Mouse (Mus musculus) kidney, postnatal 0 days (tissue): ENCODE measurements at regions not wholly inside any gene's neighbourhood (a gene's known extent, or its start where the extent isn't known, plus 50 kb on each side); places are given as distances from the start of the nearest gene placed in this dataset.

Source experiments
- ATAC-seq: fragments of 200-750 bp; cut with Nextera tagmentation; replicated peaks from 2 replicates; pipeline ENCODE4 v1.8.0; 2017; ENCODE audit warnings: low read depth, moderate number of reproducible peaks, moderate TSS enrichment, moderate library complexity; ENCODE audit not compliant: low FRiP score
- DNase-seq: peaks from one replicate; pipeline ENCODE4 v3.0.0-alpha.2; 2016; ENCODE audit warnings: low spot score
- H3K27ac ChIP-seq: fragments of 300-500 bp; sonication (generic); 2 replicates; pipeline ENCODE4 v1.5.1; 2014; ENCODE audit warnings: mild to moderate bottlenecking
- H3K27me3 ChIP-seq: fragments of 300-500 bp; sonication (generic); 2 replicates; pipeline ENCODE4 v1.6.1; 2014; ENCODE audit warnings: low read length, mixed read lengths; ENCODE audit not compliant: insufficient read depth
- H3K36me3 ChIP-seq: fragments of 300-500 bp; sonication (generic); 2 replicates; pipeline ENCODE4 v1.6.1; 2014; ENCODE audit warnings: low read length, mixed read lengths; ENCODE audit not compliant: insufficient read depth
- H3K4me1 ChIP-seq: fragments of 300-500 bp; sonication (generic); replicated peaks from 2 replicates; pipeline ENCODE4 v1.6.1; 2014; ENCODE audit warnings: antibody characterized with exemption, low read length, mixed read lengths; ENCODE audit not compliant: insufficient read depth
- H3K4me2 ChIP-seq: fragments of 300-500 bp; sonication (generic); 2 replicates; pipeline ENCODE4 v1.6.1; 2014; ENCODE audit warnings: mild to moderate bottlenecking, low read length, moderate library complexity, mixed read lengths
- H3K4me3 ChIP-seq: fragments of 300-500 bp; sonication (generic); replicated peaks from 2 replicates; pipeline ENCODE4 v1.5.1; 2014; ENCODE audit warnings: low read depth, low read length
- H3K9ac ChIP-seq: fragments of 300-500 bp; sonication (generic); 2 replicates; pipeline ENCODE4 v1.6.1; 2014; ENCODE audit warnings: low read depth, low read length
- H3K9me3 ChIP-seq: fragments of 300-500 bp; sonication (generic); replicated peaks from 2 replicates; pipeline ENCODE4 v1.6.1; 2016; ENCODE audit warnings: low read length, inconsistent platforms, mixed read lengths
- CTCF ChIP-seq: IDR thresholded peaks from 2 replicates; pipeline ENCODE4 v1.5.1; 2016; ENCODE audit warnings: antibody characterized with exemption, low read depth, mild to moderate bottlenecking, moderate library complexity
- WGBS: fragments of 180-500 bp; shearing (Covaris S2); extraction: QIAGEN DNeasy Blood & Tissue Kit; methylation state at CpG from one replicate; pipeline ENCODE4 v1.1.7; 2014; 5-methylcytosine and 5-hydroxymethylcytosine counted together

- Histone ChIP-seq H3K4me1 (no peaks in the 10 kb centered on the region), H3K27me3 (no peaks in the 10 kb centered on the region), H3K27ac (no peak overlapping the region), H3K9ac (no peak overlapping the region), H3K4me2 (no peak overlapping the region), H3K9me3 (no peaks in the 10 kb centered on the region), H3K4me3 (no peak overlapping the region), H3K36me3 (no peaks in the 10 kb centered on the region)
- no peak for TF ChIP-seq CTCF
- DNase-seq (no peak), ATAC-seq (no peak)
- 38% methylated on average over 4 of the region's 4 CpGs for WGBS
Observed at GRCm38 (mm10) chr4:31660896-31661295, 303.0 kb upstream of the Map3k7 start.

DNA sequence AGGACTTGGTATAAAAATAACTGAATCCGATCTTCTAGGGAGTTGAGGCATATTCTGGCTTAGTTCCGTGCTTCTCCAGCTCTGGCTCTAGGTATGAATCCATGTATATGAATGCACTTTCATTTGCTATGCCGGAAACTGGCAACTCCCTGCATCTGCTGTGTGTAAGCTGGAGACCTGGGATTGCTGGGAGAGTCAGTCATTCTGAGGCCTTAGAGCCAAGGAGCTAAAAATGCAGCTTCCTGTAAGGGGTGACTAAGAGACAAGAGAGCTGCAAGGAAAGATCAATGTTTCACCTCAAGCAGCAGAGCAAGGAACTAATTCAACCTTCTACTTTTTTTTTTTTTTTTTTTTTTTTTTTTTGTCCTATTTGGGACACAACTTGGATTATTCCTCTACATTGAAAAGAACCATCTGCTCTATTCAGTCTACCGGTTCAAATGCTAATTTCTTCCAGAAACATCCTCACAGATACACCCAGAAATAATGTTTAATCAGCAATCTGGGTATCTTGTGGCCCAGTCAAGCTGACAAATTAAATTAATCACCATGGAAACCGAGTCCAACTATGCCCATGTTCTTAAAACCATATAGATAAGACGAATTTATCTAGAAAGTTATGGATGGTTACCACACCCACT is 292.2 kb upstream of the Map3k7 start:
- DNase-seq (no peak), ATAC-seq (no peak)
- Histone ChIP-seq H3K9ac (no peak overlapping the region), H3K4me3 (no peak overlapping the region), H3K9me3 (no peaks in the 10 kb centered on the region), H3K4me1 (no peaks in the 10 kb centered on the region), H3K36me3 (no peaks in the 10 kb centered on the region), H3K27ac (no peak overlapping the region), H3K4me2 (no peak overlapping the region), H3K27me3 (no peaks in the 10 kb centered on the region)
- TF ChIP-seq CTCF: no peak
- WGBS: 79% methylated on average over 6 of the region's 6 CpGs

- Histone ChIP-seq H3K4me1 (no peaks in the 10 kb centered on the region), H3K4me2 (no peak overlapping the region), H3K27ac (no peak overlapping the region), H3K9me3 (no peaks in the 10 kb centered on the region), H3K27me3 (no peaks in the 10 kb centered on the region), H3K9ac (no peak overlapping the region), H3K4me3 (no peak overlapping the region), H3K36me3 (no peaks in the 10 kb centered on the region)
- no peak for TF ChIP-seq CTCF
- ATAC-seq (no peak), DNase-seq (no peak)
- WGBS: 84% methylated on average over 9 of the region's 9 CpGs
Observed at GRCm38 (mm10) chr4:31672171-31672841, 291.6 kb upstream of the Map3k7 start.

DNA sequence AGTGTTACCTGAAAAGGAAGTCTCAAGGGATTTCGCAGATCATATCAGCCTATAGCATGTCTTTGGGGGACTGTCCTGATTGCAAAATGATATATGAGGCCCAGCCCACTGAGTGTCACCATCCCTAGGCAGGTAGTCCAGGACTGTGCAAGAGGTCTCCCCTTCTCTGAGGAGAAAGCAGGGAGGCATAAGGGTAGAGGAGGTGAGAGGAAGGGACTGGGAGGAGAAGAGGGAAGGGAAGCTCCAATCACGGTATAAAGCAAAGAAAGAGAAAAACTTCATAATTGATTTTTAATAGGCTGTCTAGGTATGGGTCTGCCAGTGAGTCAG is 291.1 kb upstream of the Map3k7 start:
- WGBS: 84% methylated on average over 2 of the region's 2 CpGs
- H3K27ac ChIP-seq: no peak overlapping the region
- TF ChIP-seq CTCF: no peak
- no peaks in the 10 kb centered on the region for H3K4me1 ChIP-seq
- H3K4me2 ChIP-seq: no peak overlapping the region
- ATAC-seq: no peak
- H3K4me3 ChIP-seq: no peak overlapping the region
- H3K36me3 ChIP-seq: no peaks in the 10 kb centered on the region
- H3K9me3 ChIP-seq: no peaks in the 10 kb centered on the region
- no peak overlapping the region for H3K9ac ChIP-seq
- DNase-seq: no peak
- H3K27me3 ChIP-seq: no peaks in the 10 kb centered on the region

DNA sequence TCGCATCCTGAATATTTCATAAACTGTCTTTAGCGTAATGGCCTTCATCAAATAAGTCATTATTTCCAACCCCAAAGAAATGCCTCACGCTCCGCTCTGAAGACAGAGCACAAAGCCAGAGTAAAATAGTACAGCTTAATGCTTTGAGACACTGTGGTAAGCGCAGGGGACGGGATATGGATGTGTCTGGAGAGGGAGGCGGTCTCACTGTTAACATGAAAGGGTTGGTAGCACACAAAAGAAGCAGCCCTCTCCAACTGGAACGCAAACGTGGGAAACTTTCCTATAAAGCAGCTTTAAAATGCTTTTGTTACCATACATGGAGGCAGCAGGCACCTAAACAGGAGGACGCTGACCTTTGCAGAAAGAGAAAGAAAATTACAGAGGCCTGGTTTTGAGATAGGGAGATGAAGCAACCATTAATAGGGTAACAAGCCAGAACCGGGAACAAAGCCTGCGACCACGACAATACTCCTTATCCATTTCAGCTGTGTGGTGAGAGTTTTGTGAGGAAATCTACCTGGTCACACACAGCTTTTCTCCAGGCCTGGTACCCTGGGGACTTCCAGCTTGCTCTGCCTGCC is 284.8 kb upstream of the Map3k7 start:
- DNase-seq (no peak), ATAC-seq (no peak)
- no peaks in the 10 kb centered on the region for H3K27me3 ChIP-seq
- no peaks in the 10 kb centered on the region for H3K4me1 ChIP-seq
- no peaks in the 10 kb centered on the region for H3K9me3 ChIP-seq
- H3K9ac ChIP-seq: no peak overlapping the region
- H3K4me2 ChIP-seq: no peak overlapping the region
- H3K4me3 ChIP-seq: no peak overlapping the region
- TF ChIP-seq CTCF: no peak
- WGBS: 84% methylated on average over 13 of the region's 13 CpGs
- H3K36me3 ChIP-seq: no peaks in the 10 kb centered on the region
- H3K27ac ChIP-seq: no peak overlapping the region

- TF ChIP-seq CTCF: no peak
- Histone ChIP-seq H3K4me1 (no peaks in the 10 kb centered on the region), H3K27me3 (no peaks in the 10 kb centered on the region), H3K9ac (no peak overlapping the region), H3K36me3 (no peaks in the 10 kb centered on the region), H3K4me3 (no peak overlapping the region), H3K9me3 (no peaks in the 10 kb centered on the region), H3K27ac (no peak overlapping the region), H3K4me2 (no peak overlapping the region)
- no peak for DNase-seq
- ATAC-seq: no peak
- 76% methylated on average over 2 of the region's 2 CpGs for whole genome bisulfite sequencing
Observed at GRCm38 (mm10) chr4:31680958-31681357, 282.9 kb upstream of the Map3k7 start.
